Mouse (Mus musculus): ENCODE measurements around the gene Rcc2.

DNA sequence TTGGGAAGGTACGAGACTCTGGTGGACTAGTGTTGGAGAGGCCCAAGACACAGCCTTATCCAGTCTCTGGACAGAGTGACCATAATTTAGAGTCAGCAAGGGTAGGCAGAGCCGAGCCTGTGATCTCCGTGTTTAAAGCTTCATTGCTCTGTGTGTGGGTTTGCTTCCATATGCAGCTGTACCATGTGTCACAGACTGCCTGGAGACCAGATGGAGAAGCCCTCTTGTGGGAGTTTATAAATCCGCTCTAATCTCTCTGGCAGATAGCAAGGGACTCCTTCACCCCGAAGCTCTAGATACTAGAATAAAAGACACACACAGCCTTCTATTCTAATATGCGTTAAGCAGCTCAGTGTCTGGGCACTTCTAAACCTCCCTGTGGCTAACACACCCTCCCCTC, 24.4 kb downstream of the Rcc2 start:
- TF ChIP-seq POLR2A (IDR thresholded peaks at IDR 0.05; ENCODE audit: insufficient read depth, low read depth, low read length) (no peak), CTCF (IDR thresholded peaks at IDR 0.05; ENCODE audit: insufficient read depth, low read depth, low read length) (no peak)

All from olfactory bulb, adult 2 months (tissue).